10 mouse cellular contexts compared by ENCODE assay signal in the genomic region with DNA sequence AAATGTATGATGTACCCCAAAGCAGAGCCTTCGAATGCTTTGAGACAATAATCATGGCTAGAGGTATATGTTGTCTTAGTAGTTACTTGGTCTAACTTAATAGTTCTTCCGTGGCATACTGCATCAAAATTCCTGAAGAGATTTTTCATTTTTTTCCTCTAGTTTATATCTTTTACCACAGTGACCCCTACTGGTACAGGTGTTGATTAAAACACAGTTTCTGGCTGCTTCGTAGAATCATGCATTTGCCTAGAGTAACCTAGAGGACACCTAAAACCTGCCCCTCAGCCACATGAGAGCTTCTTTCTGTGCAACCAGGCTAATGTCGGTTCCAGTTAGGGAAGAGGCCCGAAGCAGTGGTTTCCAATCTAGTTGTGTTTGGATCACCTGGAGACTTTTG. TPM values are rescaled to one million over a fixed set of nuclear protein-coding genes. Genes with fewer than 3 reads are reported as not detected.
DNase-seq lines count a peak whose midpoint lies in the region; ATAC-seq and TF ChIP-seq lines count a peak whose summit lies in the region.
"Had no signal": no experiment of that assay in that cellular context is flagged by ENCODE, and none has a peak within 500 bp of the region (broad histone marks: within the 10 kb centered on the region; RNA-seq: fewer than 3 reads in every experiment).

No protein-coding gene starts in this region.

- H3K4me3 ChIP-seq in hindbrain, embryonic 15.5 days: no peak overlapping the region
- H3K4me3 ChIP-seq in hindbrain, embryonic 10.5 days: no peak overlapping the region
- H3K4me3 ChIP-seq in thymus, adult 2 months (ENCODE audit: control insufficient read depth, insufficient read depth, low read length): no peak overlapping the region
- no peak overlapping the region for H3K4me3 ChIP-seq in cortical plate, adult 2 months (ENCODE audit: insufficient read depth, low read length)
- no peak overlapping the region for H3K4me3 ChIP-seq in neural tube, embryonic 15.5 days (replicated peaks)
- H3K4me3 ChIP-seq: midbrain, embryonic 13.5 days; stomach, embryonic 15.5 days had no signal

- H3K9ac ChIP-seq in hindbrain, embryonic 15.5 days: no peak overlapping the region
- H3K9ac ChIP-seq in neural tube, embryonic 15.5 days (replicated peaks): no peak overlapping the region
- H3K9ac ChIP-seq: midbrain, embryonic 13.5 days; stomach, embryonic 15.5 days had no signal

- TF ChIP-seq POLR2A in thymus, adult 2 months (IDR thresholded peaks at IDR 0.05; ENCODE audit: control insufficient read depth, extremely low read depth, insufficient read depth, low read length, poor library complexity): no peak
- no peak for TF ChIP-seq POLR2A in cortical plate, adult 2 months (IDR thresholded peaks at IDR 0.05; ENCODE audit: extremely low read depth, insufficient read depth, low read length)

- H3K36me3 ChIP-seq in hindbrain, embryonic 15.5 days: peaks cover 26% of the 10 kb centered on the region
- peaks cover 40% of the 10 kb centered on the region for H3K36me3 ChIP-seq in hindbrain, embryonic 10.5 days
- H3K36me3 ChIP-seq in thymus, adult 2 months (ENCODE audit: control insufficient read depth, insufficient read depth, low read length): peaks cover 5% of the 10 kb centered on the region; the same call in 1 of the 2 replicates
- H3K36me3 ChIP-seq in neural tube, embryonic 15.5 days: peaks cover 24% of the 10 kb centered on the region

- no peak overlapping the region for H3K27ac ChIP-seq in hindbrain, embryonic 15.5 days (replicated peaks)
- H3K27ac ChIP-seq in hindbrain, embryonic 10.5 days: no peak overlapping the region
- no peak overlapping the region for H3K27ac ChIP-seq in thymus, adult 2 months (ENCODE audit: control insufficient read depth, insufficient read depth, low read length)
- no peak overlapping the region for H3K27ac ChIP-seq in cortical plate, adult 2 months (ENCODE audit: insufficient read depth, low read length)
- H3K27ac ChIP-seq in neural tube, embryonic 15.5 days (replicated peaks): no peak overlapping the region
- H3K27ac ChIP-seq: midbrain, embryonic 13.5 days; stomach, embryonic 15.5 days had no signal

- TF ChIP-seq CTCF in thymus, adult 2 months (IDR thresholded peaks at IDR 0.05; ENCODE audit: borderline replicate concordance, control insufficient read depth, extremely low read depth, insufficient read depth, low read length, poor library complexity): no peak
- TF ChIP-seq CTCF in cortical plate, adult 2 months (IDR thresholded peaks at IDR 0.05; ENCODE audit: extremely low read depth, insufficient read depth, low read length): peak; percentile 19; the same call in 1 of the 2 replicates

- H3K4me2 ChIP-seq in hindbrain, embryonic 15.5 days: no peak overlapping the region
- H3K4me2 ChIP-seq in neural tube, embryonic 15.5 days: no peak overlapping the region
- H3K4me2 ChIP-seq: midbrain, embryonic 13.5 days; stomach, embryonic 15.5 days had no signal

- 65% methylated on average over 5 of the region's 5 CpGs for WGBS in hindbrain, embryonic 15.5 days
- WGBS in hindbrain, embryonic 10.5 days: 71% methylated on average over 5 of the region's 5 CpGs
- WGBS in thymus, adult 2 months: 75% methylated on average over 5 of the region's 5 CpGs
- WGBS in neural tube, embryonic 15.5 days: 66% methylated on average over 5 of the region's 5 CpGs

- peak; percentile 25; the same call in 1 of the 2 replicates for ATAC-seq in hindbrain, embryonic 15.5 days (ENCODE audit: low FRiP score, low read depth)
- no peak for ATAC-seq in neural tube, embryonic 15.5 days (ENCODE audit: low FRiP score)
- ATAC-seq: midbrain, embryonic 13.5 days had no signal

- no peaks in the 10 kb centered on the region for H3K27me3 ChIP-seq in hindbrain, embryonic 15.5 days
- no peaks in the 10 kb centered on the region for H3K27me3 ChIP-seq in hindbrain, embryonic 10.5 days (ENCODE audit: insufficient read depth, poor library complexity, severe bottlenecking)
- no peaks in the 10 kb centered on the region for H3K27me3 ChIP-seq in thymus, adult 2 months (ENCODE audit: control insufficient read depth, insufficient read depth, low read length)
- no peaks in the 10 kb centered on the region for H3K27me3 ChIP-seq in neural tube, embryonic 15.5 days (replicated peaks)
- H3K27me3 ChIP-seq: midbrain, embryonic 13.5 days; stomach, embryonic 15.5 days had no signal

- DNase-seq in hindbrain, embryonic 10.5 days (ENCODE audit: low spot score): no peak
- DNase-seq in thymus, postnatal 0 days (ENCODE audit: low spot score): peak; percentile 58
- DNase-seq in thymus, adult 2 months: no peak
- DNase-seq in urinary bladder, postnatal 10 days (ENCODE audit: low spot score): no peak

- H3K9me3 ChIP-seq in hindbrain, embryonic 15.5 days: no peaks in the 10 kb centered on the region
- no peaks in the 10 kb centered on the region for H3K9me3 ChIP-seq in hindbrain, embryonic 10.5 days
- no peaks in the 10 kb centered on the region for H3K9me3 ChIP-seq in neural tube, embryonic 15.5 days (replicated peaks)
- H3K9me3 ChIP-seq: midbrain, embryonic 13.5 days; stomach, embryonic 15.5 days had no signal

- no peaks in the 10 kb centered on the region for H3K4me1 ChIP-seq in hindbrain, embryonic 15.5 days (replicated peaks)
- no peaks in the 10 kb centered on the region for H3K4me1 ChIP-seq in hindbrain, embryonic 10.5 days (replicated peaks)
- H3K4me1 ChIP-seq in thymus, adult 2 months (replicated peaks; ENCODE audit: control insufficient read depth, insufficient read depth, low read length): no peaks in the 10 kb centered on the region
- no peaks in the 10 kb centered on the region for H3K4me1 ChIP-seq in cortical plate, adult 2 months (ENCODE audit: control insufficient read depth, insufficient read depth, low read length)
- H3K4me1 ChIP-seq in neural tube, embryonic 15.5 days: no peaks in the 10 kb centered on the region
- H3K4me1 ChIP-seq: midbrain, embryonic 13.5 days; stomach, embryonic 15.5 days had no signal

RNA-seq across cellular contexts. Expression of a gene that starts 14.0 kb away (rescaled TPM):
- 372 and 395 TPM in 2 replicates for polyA plus RNA-seq in hindbrain, embryonic 15.5 days (2015; fragmentation: Nextera tagmentation; extraction: Ambion mirVana)
- 651 and 806 TPM in 2 replicates for polyA plus RNA-seq in hindbrain, embryonic 10.5 days (2016; fragmentation: Nextera tagmentation; extraction: Ambion mirVana)
- polyA plus RNA-seq in thymus, postnatal 0 days (2015; fragmentation: Nextera tagmentation; extraction: Ambion mirVana): 705 and 759 TPM in 2 replicates
- polyA plus RNA-seq in thymus, adult 2 months (2012; rRNA removed): 131 and 148 TPM in 2 replicates
- 136 and 137 TPM in 2 replicates for polyA plus RNA-seq in cortical plate, adult 2 months (2012; rRNA removed)
- 356 and 410 TPM in 2 replicates for polyA plus RNA-seq in neural tube, embryonic 15.5 days (2015; fragmentation: Nextera tagmentation; extraction: Ambion mirVana)

RNA-seq across cellular contexts. Expression of a gene that starts 14.2 kb away (rescaled TPM):
- polyA plus RNA-seq in hindbrain, embryonic 15.5 days (2015; fragmentation: Nextera tagmentation; extraction: Ambion mirVana): 0.08 and 0.29 TPM in 2 replicates
- polyA plus RNA-seq in hindbrain, embryonic 10.5 days (2016; fragmentation: Nextera tagmentation; extraction: Ambion mirVana): 0.16 TPM in 2 replicates
- polyA plus RNA-seq in thymus, postnatal 0 days (2015; fragmentation: Nextera tagmentation; extraction: Ambion mirVana): 0.07 and 0.12 TPM in 2 replicates
- polyA plus RNA-seq in thymus, adult 2 months (2012; rRNA removed): not detected in 2 replicates
- polyA plus RNA-seq in cortical plate, adult 2 months (2012; rRNA removed): 0.08 and 0.11 TPM in 2 replicates
- 0.10 TPM in 1 of 2 replicates, not detected in the other for polyA plus RNA-seq in neural tube, embryonic 15.5 days (2015; fragmentation: Nextera tagmentation; extraction: Ambion mirVana)
- polyA plus RNA-seq: large intestine, adult 2 months had no signal

RNA-seq across cellular contexts. Expression of a gene that starts 31.2 kb away (rescaled TPM):
- 17.6 and 23.8 TPM in 2 replicates for polyA plus RNA-seq in hindbrain, embryonic 15.5 days (2015; fragmentation: Nextera tagmentation; extraction: Ambion mirVana)
- 38.2 and 53.9 TPM in 2 replicates for polyA plus RNA-seq in hindbrain, embryonic 10.5 days (2016; fragmentation: Nextera tagmentation; extraction: Ambion mirVana)
- polyA plus RNA-seq in thymus, postnatal 0 days (2015; fragmentation: Nextera tagmentation; extraction: Ambion mirVana): 41.4 and 50.8 TPM in 2 replicates
- polyA plus RNA-seq in thymus, adult 2 months (2012; rRNA removed): 3.4 and 4.6 TPM in 2 replicates
- polyA plus RNA-seq in cortical plate, adult 2 months (2012; rRNA removed): 7.6 and 8.0 TPM in 2 replicates
- 18.8 and 23.9 TPM in 2 replicates for polyA plus RNA-seq in neural tube, embryonic 15.5 days (2015; fragmentation: Nextera tagmentation; extraction: Ambion mirVana)
